Mouse (Mus musculus): ENCODE measurements around the gene Shq1. TPM values are rescaled to one million over a fixed set of nuclear protein-coding genes. Genes with fewer than 3 reads are reported as not detected.

Shq1 gene
- polyA plus RNA-seq, 1 experiment from 2014 or later, result 12.5 TPM

DNA sequence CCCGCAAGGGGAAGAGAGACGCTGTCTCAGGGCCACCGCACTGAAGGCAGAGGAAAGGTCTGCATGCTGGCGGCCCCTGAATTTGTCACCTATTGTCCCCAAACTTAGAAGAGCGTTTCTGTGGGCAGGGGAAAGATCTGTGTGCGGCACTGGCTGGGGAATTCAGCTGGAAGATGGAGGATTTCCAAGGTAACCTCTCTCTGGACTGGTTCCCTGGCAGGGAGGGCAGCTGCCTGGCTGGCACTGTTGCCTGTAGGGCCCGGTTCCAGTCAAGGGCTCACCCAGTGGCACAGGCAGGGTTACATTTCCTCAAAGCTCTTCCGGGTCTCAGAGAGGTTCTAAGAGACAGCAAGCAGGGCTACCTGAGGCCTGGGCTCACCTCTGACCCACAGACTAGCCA, 138.6 kb downstream of the Shq1 start:
- no peak overlapping the region for H3K27ac ChIP-seq (replicated peaks; ENCODE audit: low read depth, low read length)
- DNase-seq (ENCODE audit: low spot score), result no peak

DNA sequence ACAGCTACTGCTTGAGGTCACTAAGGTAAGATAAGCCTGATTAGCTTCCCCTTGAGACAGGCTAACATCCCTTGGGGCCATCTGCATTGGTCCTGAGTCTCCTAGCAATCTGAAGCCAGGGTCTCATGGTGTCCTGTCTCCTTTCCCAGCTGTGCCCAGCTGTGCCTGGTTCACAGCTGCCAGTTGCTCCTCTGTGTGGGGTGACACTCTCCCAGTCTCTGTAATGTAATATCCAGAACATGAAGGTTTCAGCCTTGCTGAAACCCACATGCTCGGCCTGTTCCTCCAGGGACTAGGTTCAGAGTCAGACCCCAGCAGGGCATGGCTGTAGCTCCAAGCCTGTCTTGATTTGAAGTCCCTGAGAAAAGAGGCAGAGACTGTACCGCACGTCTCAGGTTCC, 141.3 kb downstream of the Shq1 start:
- H3K9ac ChIP-seq (ENCODE audit: low read depth, low read length), result no peak overlapping the region
- WGBS, result 22% methylated on average over 3 of the region's 3 CpGs
- DNase-seq (ENCODE audit: low spot score) (peak; percentile 64), ATAC-seq (ENCODE audit: low read depth) (peak; percentile 72)
- no peak overlapping the region for H3K27ac ChIP-seq (replicated peaks; ENCODE audit: low read depth, low read length)
- H3K27me3 ChIP-seq (replicated peaks; ENCODE audit: control insufficient read depth, insufficient read depth, low read length), result no peaks in the 10 kb centered on the region; the same call in 1 of the 2 replicates
- no peaks in the 10 kb centered on the region for H3K36me3 ChIP-seq (ENCODE audit: control insufficient read depth, insufficient read depth, low read length)
- H3K4me1 ChIP-seq (ENCODE audit: control insufficient read depth, insufficient read depth, low read length), result peaks cover 21% of the 10 kb centered on the region
- H3K9me3 ChIP-seq (ENCODE audit: control insufficient read depth, low read length), result no peaks in the 10 kb centered on the region
- H3K4me3 ChIP-seq (ENCODE audit: low read depth, low read length), result no peak overlapping the region
- H3K4me2 ChIP-seq (ENCODE audit: low read depth, low read length), result no peak overlapping the region

More for the DNA sequence above, 138.6 kb downstream of the Shq1 start:
- Histone ChIP-seq H3K9ac (ENCODE audit: low read depth, low read length) (no peak overlapping the region), H3K4me2 (ENCODE audit: low read depth, low read length) (no peak overlapping the region), H3K9me3 (ENCODE audit: control insufficient read depth, low read length) (no peaks in the 10 kb centered on the region), H3K27me3 (replicated peaks; ENCODE audit: control insufficient read depth, insufficient read depth, low read length) (no peaks in the 10 kb centered on the region), H3K4me3 (ENCODE audit: low read depth, low read length) (no peak overlapping the region), H3K36me3 (ENCODE audit: control insufficient read depth, insufficient read depth, low read length) (no peaks in the 10 kb centered on the region), H3K4me1 (ENCODE audit: control insufficient read depth, insufficient read depth, low read length) (peaks cover 12% of the 10 kb centered on the region; the same call in 1 of the 2 replicates)
- WGBS, result 85% methylated on average over 8 of the region's 8 CpGs
- no peak for ATAC-seq (ENCODE audit: low read depth)

DNA sequence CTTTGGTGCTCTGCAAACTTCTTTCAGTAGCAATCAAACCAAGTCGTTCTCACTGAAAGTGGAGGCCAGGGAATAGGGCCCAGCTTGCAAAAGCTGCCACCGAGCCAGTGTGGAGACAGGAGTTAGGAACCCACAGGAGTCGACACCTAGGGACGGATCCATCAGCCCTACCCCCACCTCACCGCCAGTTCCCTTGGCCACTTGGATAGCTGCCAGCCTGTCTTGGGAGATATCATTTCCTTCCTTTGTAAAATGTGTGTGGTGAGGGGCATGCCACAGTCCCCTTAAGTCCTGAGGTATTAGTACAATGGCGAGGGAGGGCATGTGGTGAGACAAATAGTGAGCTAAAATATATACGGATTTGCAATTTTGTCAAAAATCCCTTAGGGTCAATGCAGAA, 142.4 kb downstream of the Shq1 start:
- ATAC-seq (ENCODE audit: low read depth) (no peak), DNase-seq (ENCODE audit: low spot score) (no peak)
- Histone ChIP-seq H3K9ac (ENCODE audit: low read depth, low read length) (no peak overlapping the region), H3K4me3 (ENCODE audit: low read depth, low read length) (no peak overlapping the region), H3K4me2 (ENCODE audit: low read depth, low read length) (no peak overlapping the region), H3K27me3 (replicated peaks; ENCODE audit: control insufficient read depth, insufficient read depth, low read length) (no peaks in the 10 kb centered on the region; the same call in 1 of the 2 replicates), H3K9me3 (ENCODE audit: control insufficient read depth, low read length) (no peaks in the 10 kb centered on the region), H3K27ac (replicated peaks; ENCODE audit: low read depth, low read length) (no peak overlapping the region), H3K36me3 (ENCODE audit: control insufficient read depth, insufficient read depth, low read length) (no peaks in the 10 kb centered on the region), H3K4me1 (ENCODE audit: control insufficient read depth, insufficient read depth, low read length) (peaks cover 21% of the 10 kb centered on the region)
- 58% methylated on average over 7 of the region's 7 CpGs for WGBS

DNA sequence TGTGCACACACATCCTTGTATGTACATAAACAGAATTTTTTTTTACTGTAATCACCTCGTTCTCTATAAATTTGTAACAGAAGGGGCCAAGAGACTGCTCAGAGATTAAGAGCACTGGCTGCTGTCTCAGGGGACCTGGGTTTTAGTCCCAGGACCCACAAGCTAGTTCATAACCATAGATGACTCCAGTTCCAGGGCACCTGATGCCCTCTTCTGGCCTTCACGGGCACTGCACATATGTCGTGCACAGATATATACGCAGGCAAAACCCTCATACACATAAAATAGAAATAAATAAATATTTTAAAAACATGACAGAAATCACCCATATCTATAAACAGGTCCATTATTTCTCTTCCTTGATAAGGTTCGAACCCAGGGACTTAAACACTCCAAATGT, 143.0 kb downstream of the Shq1 start:
- WGBS, result 89% methylated on average over 5 of the region's 5 CpGs
- no peaks in the 10 kb centered on the region for H3K9me3 ChIP-seq (ENCODE audit: control insufficient read depth, low read length)
- no peak overlapping the region for H3K27ac ChIP-seq (replicated peaks; ENCODE audit: low read depth, low read length)
- no peak overlapping the region for H3K9ac ChIP-seq (ENCODE audit: low read depth, low read length)
- no peak overlapping the region for H3K4me3 ChIP-seq (ENCODE audit: low read depth, low read length)
- no peak for DNase-seq (ENCODE audit: low spot score)
- no peaks in the 10 kb centered on the region; the same call in 1 of the 2 replicates for H3K27me3 ChIP-seq (replicated peaks; ENCODE audit: control insufficient read depth, insufficient read depth, low read length)
- peaks cover 21% of the 10 kb centered on the region for H3K4me1 ChIP-seq (ENCODE audit: control insufficient read depth, insufficient read depth, low read length)
- no peak overlapping the region for H3K4me2 ChIP-seq (ENCODE audit: low read depth, low read length)
- H3K36me3 ChIP-seq (ENCODE audit: control insufficient read depth, insufficient read depth, low read length), result no peaks in the 10 kb centered on the region
- ATAC-seq (ENCODE audit: low read depth), result no peak

DNA sequence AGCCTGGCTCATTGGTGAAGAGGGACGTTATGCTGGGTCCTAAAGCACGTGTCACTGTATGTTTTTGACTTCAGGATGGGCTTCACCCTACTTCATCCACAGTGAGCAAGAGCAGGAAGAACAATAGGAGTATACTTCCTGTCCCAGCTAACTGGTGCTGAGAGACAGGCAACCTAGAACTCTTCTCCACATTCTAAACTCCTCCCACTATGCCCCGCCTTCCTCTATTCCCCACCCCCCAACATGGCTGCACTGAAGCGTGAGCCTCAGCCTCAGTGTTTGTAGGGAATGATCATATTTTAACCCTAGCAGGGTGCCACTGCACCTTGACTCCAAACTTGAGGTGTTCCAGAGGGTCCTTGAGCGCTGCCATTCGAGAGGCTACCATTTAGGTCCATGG, 143.8 kb downstream of the Shq1 start:
- no peaks in the 10 kb centered on the region for H3K36me3 ChIP-seq (ENCODE audit: control insufficient read depth, insufficient read depth, low read length)
- H3K27me3 ChIP-seq (replicated peaks; ENCODE audit: control insufficient read depth, insufficient read depth, low read length), result no peaks in the 10 kb centered on the region; the same call in 1 of the 2 replicates
- no peak overlapping the region for H3K4me2 ChIP-seq (ENCODE audit: low read depth, low read length)
- WGBS, result 92% methylated on average over 6 of the region's 6 CpGs
- H3K27ac ChIP-seq (replicated peaks; ENCODE audit: low read depth, low read length), result no peak overlapping the region
- DNase-seq (ENCODE audit: low spot score), result no peak
- no peak overlapping the region for H3K4me3 ChIP-seq (ENCODE audit: low read depth, low read length)
- H3K9ac ChIP-seq (ENCODE audit: low read depth, low read length), result no peak overlapping the region
- no peaks in the 10 kb centered on the region for H3K9me3 ChIP-seq (ENCODE audit: control insufficient read depth, low read length)
- H3K4me1 ChIP-seq (ENCODE audit: control insufficient read depth, insufficient read depth, low read length), result peaks cover 21% of the 10 kb centered on the region
- no peak for ATAC-seq (ENCODE audit: low read depth)

DNA sequence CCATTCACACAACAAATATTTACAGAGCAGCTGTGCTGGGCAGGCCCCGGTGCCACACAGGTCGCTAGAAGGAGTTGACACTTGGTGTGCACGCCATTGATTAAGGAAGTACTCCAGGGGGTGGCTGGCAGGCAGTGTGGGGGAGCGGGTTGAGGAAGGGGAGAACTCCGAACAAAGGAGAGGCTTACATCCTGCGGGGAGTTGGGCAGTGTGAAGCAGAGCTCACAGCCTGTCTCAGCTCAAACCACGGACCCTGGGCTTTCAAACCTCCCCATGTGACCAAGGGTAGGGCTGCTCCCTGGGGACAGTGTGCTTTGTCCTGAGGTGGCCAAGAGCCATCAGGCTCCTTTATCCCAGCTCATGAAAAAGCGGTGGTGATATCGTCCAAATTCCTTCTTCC, 144.9 kb downstream of the Shq1 start:
- Histone ChIP-seq H3K9ac (ENCODE audit: low read depth, low read length) (no peak overlapping the region), H3K4me3 (ENCODE audit: low read depth, low read length) (no peak overlapping the region), H3K4me1 (ENCODE audit: control insufficient read depth, insufficient read depth, low read length) (peaks cover 21% of the 10 kb centered on the region), H3K9me3 (ENCODE audit: control insufficient read depth, low read length) (no peaks in the 10 kb centered on the region), H3K27me3 (replicated peaks; ENCODE audit: control insufficient read depth, insufficient read depth, low read length) (no peaks in the 10 kb centered on the region; the same call in 1 of the 2 replicates), H3K4me2 (ENCODE audit: low read depth, low read length) (no peak overlapping the region), H3K36me3 (ENCODE audit: control insufficient read depth, insufficient read depth, low read length) (no peaks in the 10 kb centered on the region), H3K27ac (replicated peaks; ENCODE audit: low read depth, low read length) (no peak overlapping the region)
- whole genome bisulfite sequencing, result 6% methylated on average over 9 of the region's 9 CpGs
- ATAC-seq (ENCODE audit: low read depth) (no peak), DNase-seq (ENCODE audit: low spot score) (no peak)

DNA sequence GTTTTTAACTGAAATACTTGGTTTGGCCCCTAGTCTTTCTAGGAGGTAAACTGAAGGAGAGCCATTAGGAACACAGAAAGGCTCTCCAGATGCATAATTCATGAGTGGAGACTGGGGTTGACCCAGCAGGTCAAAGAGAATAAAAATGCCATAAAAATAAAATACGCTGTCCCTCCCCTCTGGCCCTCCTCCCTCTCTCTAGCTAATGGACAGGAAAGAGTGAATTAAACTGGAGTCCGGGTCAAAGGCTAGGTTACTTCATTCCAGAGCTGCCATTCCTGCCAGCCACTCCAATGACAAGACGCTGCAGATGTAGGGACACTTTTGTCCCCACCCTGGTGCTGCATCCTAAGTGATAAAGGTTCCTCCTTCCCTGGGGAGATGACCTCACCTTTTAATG, 145.5 kb downstream of the Shq1 start:
- Histone ChIP-seq H3K9ac (ENCODE audit: low read depth, low read length) (no peak overlapping the region), H3K4me2 (ENCODE audit: low read depth, low read length) (no peak overlapping the region), H3K9me3 (ENCODE audit: control insufficient read depth, low read length) (no peaks in the 10 kb centered on the region), H3K4me1 (ENCODE audit: control insufficient read depth, insufficient read depth, low read length) (peaks cover 21% of the 10 kb centered on the region), H3K4me3 (ENCODE audit: low read depth, low read length) (no peak overlapping the region), H3K36me3 (ENCODE audit: control insufficient read depth, insufficient read depth, low read length) (no peaks in the 10 kb centered on the region), H3K27me3 (replicated peaks; ENCODE audit: control insufficient read depth, insufficient read depth, low read length) (no peaks in the 10 kb centered on the region; the same call in 1 of the 2 replicates), H3K27ac (replicated peaks; ENCODE audit: low read depth, low read length) (no peak overlapping the region)
- 28% methylated on average over 3 of the region's 3 CpGs for WGBS
- ATAC-seq (ENCODE audit: low read depth), result no peak
- no peak for DNase-seq (ENCODE audit: low spot score)

DNA sequence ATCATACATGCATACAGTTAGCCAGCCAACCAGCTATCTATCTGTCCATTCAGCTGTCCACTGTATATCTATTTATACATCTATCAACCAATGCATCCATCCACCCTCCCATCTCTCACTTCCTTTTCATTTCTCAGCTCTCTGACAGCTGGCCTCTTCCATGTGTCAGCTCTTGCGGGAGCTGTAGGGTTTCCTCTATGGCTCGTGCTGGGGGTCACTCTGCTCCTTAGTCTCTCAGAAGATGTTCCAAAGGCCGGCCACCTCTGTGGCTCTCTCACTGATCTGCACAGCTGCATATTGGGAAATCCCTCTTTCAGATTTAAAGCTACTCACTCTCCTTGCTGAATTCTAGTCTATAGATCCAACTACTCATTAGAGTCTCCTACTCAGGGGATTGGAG, 148.5 kb downstream of the Shq1 start:
- Histone ChIP-seq H3K9me3 (ENCODE audit: control insufficient read depth, low read length) (no peaks in the 10 kb centered on the region), H3K4me3 (ENCODE audit: low read depth, low read length) (no peak overlapping the region), H3K27ac (replicated peaks; ENCODE audit: low read depth, low read length) (no peak overlapping the region), H3K27me3 (replicated peaks; ENCODE audit: control insufficient read depth, insufficient read depth, low read length) (peaks cover 12% of the 10 kb centered on the region), H3K4me1 (ENCODE audit: control insufficient read depth, insufficient read depth, low read length) (peaks cover 9% of the 10 kb centered on the region), H3K36me3 (ENCODE audit: control insufficient read depth, insufficient read depth, low read length) (no peaks in the 10 kb centered on the region), H3K9ac (ENCODE audit: low read depth, low read length) (no peak overlapping the region), H3K4me2 (ENCODE audit: low read depth, low read length) (no peak overlapping the region)
- ATAC-seq (ENCODE audit: low read depth) (no peak), DNase-seq (ENCODE audit: low spot score) (no peak)
- 72% methylated on average over 3 of the region's 3 CpGs for WGBS

DNA sequence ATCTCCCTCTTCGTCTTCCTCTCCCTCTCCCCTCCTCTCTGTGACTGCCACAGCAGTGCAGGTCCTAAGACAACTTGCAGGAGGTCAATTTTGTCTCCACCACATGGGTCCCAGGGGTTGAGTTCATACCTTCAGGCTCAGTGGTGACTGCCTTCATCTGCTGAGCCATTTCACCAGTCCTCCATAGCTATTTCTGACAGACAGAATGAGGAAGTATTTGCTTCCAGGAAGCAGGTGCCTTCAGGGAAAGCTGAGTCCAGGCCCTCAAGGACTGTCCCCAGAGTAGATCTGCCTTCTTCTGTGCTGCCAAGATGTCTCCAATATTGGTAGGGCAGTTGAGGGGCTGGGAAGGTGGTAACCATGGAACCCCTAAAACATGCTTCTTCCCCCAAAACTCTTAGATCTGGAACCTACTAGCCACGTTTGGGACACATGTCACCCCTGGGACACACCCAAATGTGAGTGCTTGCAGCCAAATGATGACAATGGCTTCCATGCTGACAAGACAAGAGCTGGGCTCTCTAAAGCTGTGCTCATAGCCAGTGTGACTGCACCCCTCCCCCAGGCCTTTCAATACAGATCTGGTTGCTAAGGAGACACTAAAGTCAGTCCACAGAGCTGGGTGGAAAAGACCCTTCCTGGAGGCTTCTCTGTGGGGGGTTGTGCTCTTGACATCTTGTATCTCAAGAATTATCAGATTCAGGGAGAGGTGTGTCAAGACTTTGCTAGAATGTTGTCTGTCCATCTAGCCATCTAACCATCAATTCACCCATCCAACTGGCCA, 149.2 kb downstream of the Shq1 start:
- peaks cover 14% of the 10 kb centered on the region for H3K27me3 ChIP-seq (replicated peaks; ENCODE audit: control insufficient read depth, insufficient read depth, low read length)
- H3K9me3 ChIP-seq (ENCODE audit: control insufficient read depth, low read length), result no peaks in the 10 kb centered on the region
- H3K4me3 ChIP-seq (ENCODE audit: low read depth, low read length), result no peak overlapping the region
- 78% methylated on average over 2 of the region's 2 CpGs for WGBS
- DNase-seq (ENCODE audit: low spot score) (no peak), ATAC-seq (ENCODE audit: low read depth) (no peak)
- H3K4me1 ChIP-seq (ENCODE audit: control insufficient read depth, insufficient read depth, low read length), result peaks cover 13% of the 10 kb centered on the region
- no peak overlapping the region for H3K27ac ChIP-seq (replicated peaks; ENCODE audit: low read depth, low read length)
- no peak overlapping the region for H3K9ac ChIP-seq (ENCODE audit: low read depth, low read length)
- no peaks in the 10 kb centered on the region for H3K36me3 ChIP-seq (ENCODE audit: control insufficient read depth, insufficient read depth, low read length)
- H3K4me2 ChIP-seq (ENCODE audit: low read depth, low read length), result no peak overlapping the region

Data from embryonic facial prominence, embryonic 14.5 days (tissue).